In the genomic region with DNA sequence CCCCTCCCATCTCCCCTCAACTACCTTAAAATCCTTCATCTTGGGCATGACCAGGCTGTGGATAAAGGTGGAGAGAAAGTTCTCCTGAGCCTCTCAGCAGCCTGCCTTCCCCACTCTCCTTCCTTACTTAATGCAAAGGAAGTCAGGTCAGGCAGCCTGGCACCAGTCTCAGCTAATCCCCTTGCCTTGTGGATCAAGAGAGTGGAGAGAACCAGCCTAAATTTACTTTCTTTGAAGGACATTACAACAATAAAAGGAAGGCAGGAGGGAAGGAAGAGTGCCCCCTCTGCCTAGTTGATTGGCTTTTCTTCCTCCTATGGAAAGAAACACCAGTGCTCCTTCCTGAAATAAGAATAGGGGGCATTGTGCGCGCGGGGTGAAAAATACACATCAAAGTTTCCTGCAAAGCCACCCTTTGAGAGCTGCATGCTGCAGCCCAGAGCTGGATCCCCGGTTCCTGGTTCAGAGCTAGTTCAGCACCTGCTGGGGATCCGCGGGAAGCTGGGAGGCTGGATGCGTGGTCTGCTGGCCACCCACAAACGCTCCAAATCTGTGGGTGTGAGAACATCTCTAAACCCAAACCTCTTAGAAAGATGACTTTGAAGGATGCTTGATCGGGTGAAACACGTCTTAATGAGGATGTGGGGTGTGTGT, we compare ENCODE assay signal across 9 mouse cellular contexts. TPM values are rescaled to one million over a fixed set of nuclear protein-coding genes. Genes with fewer than 3 reads are reported as not detected.
DNase-seq lines count a peak whose midpoint lies in the region; ATAC-seq and TF ChIP-seq lines count a peak whose summit lies in the region.
"Had no signal": no experiment of that assay in that cellular context is flagged by ENCODE, and none has a peak within 500 bp of the region (broad histone marks: within the 10 kb centered on the region; RNA-seq: fewer than 3 reads in every experiment).

No protein-coding gene starts in this region.

- peak overlapping the region; percentile 45 for H3K4me3 ChIP-seq in kidney, postnatal 0 days (replicated peaks; ENCODE audit: low read depth, low read length)
- peak overlapping the region; percentile 42 for H3K4me3 ChIP-seq in forebrain, embryonic 12.5 days (replicated peaks)

- H3K27me3 ChIP-seq in kidney, postnatal 0 days (ENCODE audit: insufficient read depth, low read length): no peaks in the 10 kb centered on the region
- peaks cover 11% of the 10 kb centered on the region for H3K27me3 ChIP-seq in forebrain, embryonic 12.5 days
- H3K27me3 ChIP-seq: Patski had no signal

- DNase-seq in kidney, postnatal 0 days (ENCODE audit: low spot score): peak; percentile 40
- DNase-seq in kidney, postnatal 14 days: no peak
- peak; percentile 35 for DNase-seq in adrenal gland, postnatal 14 days
- DNase-seq in right cerebral cortex, postnatal 25 days: peak; percentile 6
- DNase-seq in frontal cortex, postnatal 14 days (ENCODE audit: low spot score in 2 of 2): no peak

- H3K4me1 ChIP-seq in kidney, postnatal 0 days (replicated peaks; ENCODE audit: insufficient read depth, low read length): peaks cover 3% of the 10 kb centered on the region; the same call in 1 of the 2 replicates
- peaks cover 15% of the 10 kb centered on the region for H3K4me1 ChIP-seq in forebrain, embryonic 12.5 days

- H3K27ac ChIP-seq in kidney, postnatal 0 days: no peak overlapping the region
- no peak overlapping the region for H3K27ac ChIP-seq in forebrain, embryonic 12.5 days

- H3K9ac ChIP-seq in kidney, postnatal 0 days (ENCODE audit: low read depth, low read length): no peak overlapping the region; the same call in 1 of the 2 replicates
- peak overlapping the region; percentile 44; the same call in 1 of the 2 replicates for H3K9ac ChIP-seq in forebrain, embryonic 12.5 days

- peak overlapping the region; percentile 86 for H3K4me2 ChIP-seq in kidney, postnatal 0 days (ENCODE audit: low read length)
- H3K4me2 ChIP-seq in forebrain, embryonic 12.5 days: peak overlapping the region; percentile 84

- no peak for TF ChIP-seq CTCF in kidney, postnatal 0 days (IDR thresholded peaks at IDR 0.05; ENCODE audit: low read depth)

- 2% methylated on average over 10 of the region's 10 CpGs for WGBS in kidney, postnatal 0 days
- 1% methylated on average over 10 of the region's 10 CpGs for WGBS in forebrain, embryonic 12.5 days

- H3K36me3 ChIP-seq in kidney, postnatal 0 days (ENCODE audit: insufficient read depth, low read length): no peaks in the 10 kb centered on the region
- H3K36me3 ChIP-seq in forebrain, embryonic 12.5 days (replicated peaks): no peaks in the 10 kb centered on the region

- H3K9me3 ChIP-seq in kidney, postnatal 0 days (replicated peaks; ENCODE audit: low read length): no peaks in the 10 kb centered on the region
- H3K9me3 ChIP-seq in forebrain, embryonic 12.5 days: no peaks in the 10 kb centered on the region

- 0 out of 2 replicates have a peak, but pooled peaks have one; percentile 52 for ATAC-seq in kidney, postnatal 0 days (replicated peaks; ENCODE audit: low FRiP score, low read depth)
- ATAC-seq in forebrain, embryonic 12.5 days (ENCODE audit: low FRiP score): peak; percentile 62; the same call in 1 of the 2 replicates
- ATAC-seq in inflammation-experienced regulatory T-cells, adult 6 months: peak; percentile 39
- ATAC-seq in megakaryocyte, adult 5-6 weeks (ENCODE audit: poor library complexity, severe bottlenecking): peak; percentile 15

RNA-seq across cellular contexts. Expression of a gene that starts 0.8 kb away (rescaled TPM):
- 1.9 and 2.3 TPM in 2 replicates for polyA plus RNA-seq in kidney, postnatal 0 days (2015; fragmentation: Nextera tagmentation; extraction: Ambion mirVana)
- 3.9 and 4.4 TPM in 2 replicates for total RNA-seq in adrenal gland, postnatal 14 days (2021)
- polyA plus RNA-seq in forebrain, embryonic 12.5 days (2016; fragmentation: Nextera tagmentation; extraction: Ambion mirVana): 1.3 and 1.4 TPM in 2 replicates
- 1 to 10 TPM; 2.1 to 8.5 (median 3.8) TPM for polyA plus RNA-seq in inflammation-experienced regulatory T-cells, adult 6 months (2017; shearing (Covaris generic))
- 1.6 and 3.5 TPM in 2 replicates for total RNA-seq in megakaryocyte, adult 5-6 weeks (2015)
- total RNA-seq in megakaryocyte, adult 5-6 weeks (2017): 2.4 TPM in 2 replicates

Comparison
In these comparisons a context has a peak if more than half of its experiments do, and no peak if none do; other contexts are left out.
1. DNase-seq: peak in kidney, postnatal 0 days (single experiment), adrenal gland, postnatal 14 days (single experiment) and right cerebral cortex, postnatal 25 days (single experiment); none in kidney, postnatal 14 days (single experiment) and frontal cortex, postnatal 14 days (0 of 2).
2. Peak in every context shown above with its lines, with median percentiles within 50 percentile points of each other: ATAC-seq.